Mouse (Mus musculus) heart, embryonic 14.5 days (tissue): ENCODE data around the gene Palld. TPM values are rescaled to one million over a fixed set of nuclear protein-coding genes. Genes with fewer than 3 reads are reported as not detected.

Source experiments
- ATAC-seq: fragments of 200-750 bp; cut with Nextera tagmentation; 2 replicates; pipeline ENCODE4 v1.8.0; 2017; ENCODE audit warnings: low read depth, moderate TSS enrichment; ENCODE audit not compliant: insufficient number of reproducible peaks, insufficient read depth, low FRiP score
- H3K27ac ChIP-seq, 2 experiments: fragments of 200-500 bp in 1 of 2; fragments of 300-500 bp in 1 of 2; sonication (generic) in 1 of 2; replicated peaks in 1 of 2; 2 replicates each; pipeline ENCODE4 v1.5.1; 2012 to 2014; ENCODE audit warnings: low read depth in 2 of 2, low read length in 2 of 2, control low read depth in 1 of 2, mild to moderate bottlenecking in 1 of 2, mixed read lengths in 1 of 2; ENCODE audit not compliant: control insufficient read depth in 1 of 2, insufficient read depth in 1 of 2
- H3K27me3 ChIP-seq: fragments of 300-500 bp; sonication (generic); 2 replicates; pipeline ENCODE4 v1.6.1; 2014; ENCODE audit warnings: mild to moderate bottlenecking, low read length, control low read depth; ENCODE audit not compliant: control insufficient read depth, insufficient read depth
- H3K36me3 ChIP-seq: fragments of 300-500 bp; sonication (generic); 2 replicates; pipeline ENCODE4 v1.6.1; 2014; ENCODE audit warnings: mild to moderate bottlenecking, control low read depth, low read length, mixed read lengths; ENCODE audit not compliant: control insufficient read depth, insufficient read depth
- H3K4me1 ChIP-seq, 2 experiments: fragments of 200-500 bp in 1 of 2; fragments of 300-500 bp in 1 of 2; sonication (generic) in 1 of 2; 2 replicates each; pipeline ENCODE4 v1.6.1; 2012 to 2014; ENCODE audit warnings: low read length in 2 of 2, control low read depth in 1 of 2, mixed read lengths in 1 of 2; ENCODE audit not compliant: control insufficient read depth in 2 of 2, insufficient read depth in 2 of 2
- H3K4me2 ChIP-seq: fragments of 300-500 bp; sonication (generic); 2 replicates; pipeline ENCODE4 v1.6.1; 2014; ENCODE audit warnings: mild to moderate bottlenecking, low read length
- H3K4me3 ChIP-seq, 2 experiments: fragments of 200-500 bp in 1 of 2; fragments of 300-500 bp in 1 of 2; sonication (generic) in 1 of 2; 2 replicates each; pipeline ENCODE4 v1.5.1; 2012 to 2014; ENCODE audit warnings: low read length in 2 of 2, mild to moderate bottlenecking in 2 of 2, control low read depth in 1 of 2, low read depth in 1 of 2, moderate library complexity in 1 of 2; ENCODE audit not compliant: control insufficient read depth in 1 of 2, insufficient read depth in 1 of 2
- H3K9ac ChIP-seq: fragments of 300-500 bp; sonication (generic); 2 replicates; pipeline ENCODE4 v1.6.1; 2014; ENCODE audit warnings: mild to moderate bottlenecking, low read length
- H3K9me3 ChIP-seq: fragments of 300-500 bp; sonication (generic); 2 replicates; pipeline ENCODE4 v1.6.1; 2016; ENCODE audit warnings: low read length, control low read depth; ENCODE audit not compliant: control insufficient read depth
- WGBS: fragments of 180-500 bp; shearing (Covaris S2); extraction: QIAGEN DNeasy Blood & Tissue Kit; methylation state at CpG from one replicate; pipeline ENCODE4 v1.1.7; 2014; 5-methylcytosine and 5-hydroxymethylcytosine counted together
- polyA plus RNA-seq: library from polyadenylated mRNA; unstranded; fragments of >200 nt; fragmentation: Nextera tagmentation; extraction: Ambion mirVana; gene quantifications from 2 replicates; pipeline ENCODE4 v1.2.1, GENCODE M21; 2014

Palld gene
- polyA plus RNA-seq, 1 experiment from 2014 or later, result 187 TPM

DNA sequence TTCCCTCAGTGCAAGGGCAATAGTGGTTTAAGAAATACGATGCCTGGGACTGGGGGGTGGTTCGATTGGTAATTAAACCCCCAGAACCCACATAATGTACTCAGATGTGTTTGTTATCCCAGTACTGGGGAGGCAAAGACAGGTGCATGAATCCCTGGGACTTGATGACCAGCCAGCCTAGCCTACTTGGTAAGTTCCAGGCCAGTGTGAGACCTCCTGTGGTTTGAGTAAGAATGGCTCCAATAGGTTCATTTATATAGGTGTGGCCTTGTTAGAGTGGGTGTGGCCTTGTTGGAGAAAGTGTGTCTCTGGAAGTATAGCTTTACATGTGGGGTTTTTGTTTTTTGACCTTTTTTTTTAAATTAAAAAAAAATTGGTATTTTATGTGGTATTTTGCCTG is 297.6 kb downstream of the Palld start:
- Histone ChIP-seq H3K4me2 (no peak overlapping the region), H3K27ac (no peak overlapping the region), H3K4me1 (peaks cover 6 to 11% of the 10 kb centered on the region in 2 experiments), H3K4me3 (no peak overlapping the region), H3K36me3 (no peaks in the 10 kb centered on the region), H3K9me3 (no peaks in the 10 kb centered on the region), H3K27me3 (no peaks in the 10 kb centered on the region), H3K9ac (no peak overlapping the region)
- WGBS, result 97% methylated on average over 2 of the region's 2 CpGs
- no peak for ATAC-seq

DNA sequence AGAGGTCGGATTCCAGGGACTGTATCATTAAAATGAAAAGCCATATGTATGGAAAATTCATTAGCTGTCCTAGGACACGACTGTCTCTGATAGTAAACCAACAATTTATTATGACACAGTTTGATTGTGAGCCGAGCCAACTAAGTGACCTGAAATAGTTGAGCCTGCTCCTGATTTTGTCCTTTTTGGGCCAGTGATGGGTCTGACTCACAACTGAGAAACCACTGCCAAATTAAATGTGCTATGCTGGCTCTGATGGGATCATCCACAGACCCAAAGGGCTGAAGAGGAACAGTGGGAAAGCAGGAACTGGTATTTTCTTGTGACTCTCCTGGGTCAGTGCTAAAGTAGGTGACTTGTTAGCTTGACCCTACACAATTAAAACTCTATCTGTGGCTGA is 305.6 kb downstream of the Palld start:
- Histone ChIP-seq H3K4me1 (peaks cover 0 to 10% of the 10 kb centered on the region in 2 experiments; a peak in 2 of 4 replicates), H3K4me3 (no peak overlapping the region), H3K4me2 (no peak overlapping the region), H3K27me3 (no peaks in the 10 kb centered on the region), H3K27ac (no peak overlapping the region), H3K36me3 (no peaks in the 10 kb centered on the region), H3K9ac (no peak overlapping the region), H3K9me3 (no peaks in the 10 kb centered on the region)
- no peak for ATAC-seq
- WGBS, result 72% methylated on average over 3 of the region's 3 CpGs

DNA sequence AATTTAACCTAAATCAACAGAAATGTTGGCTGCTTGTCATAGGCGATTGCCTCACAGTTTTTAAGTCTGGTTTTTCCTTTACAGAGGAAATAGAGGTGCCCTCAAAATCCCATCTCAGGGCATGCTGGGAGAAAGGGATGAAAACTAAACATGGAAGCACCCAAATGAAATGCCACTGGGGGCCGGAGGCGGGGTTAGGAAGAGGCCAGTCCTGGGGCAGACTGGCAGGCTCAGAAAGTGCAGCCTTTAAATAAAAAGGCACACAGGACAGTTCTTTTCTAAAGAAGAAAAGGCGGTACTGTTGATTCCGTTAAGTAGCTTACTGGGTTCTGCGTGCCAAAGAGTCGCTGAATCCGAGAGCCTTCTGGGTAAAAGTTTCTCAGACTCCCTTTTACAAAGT is 311.0 kb downstream of the Palld start:
- Histone ChIP-seq H3K27ac (peak overlapping the region; percentile 69 to 94), H3K4me3 (peak overlapping the region; percentile 70 to 80; a peak in 3 of 4 replicates), H3K9ac (peak overlapping the region; percentile 85), H3K36me3 (peaks cover 5% of the 10 kb centered on the region; the same call in 1 of the 2 replicates), H3K27me3 (no peaks in the 10 kb centered on the region), H3K9me3 (no peaks in the 10 kb centered on the region), H3K4me2 (peak overlapping the region; percentile 87), H3K4me1 (peaks cover 10 to 31% of the 10 kb centered on the region in 2 experiments)
- no peak for ATAC-seq
- WGBS, result 7% methylated on average over 8 of the region's 8 CpGs

DNA sequence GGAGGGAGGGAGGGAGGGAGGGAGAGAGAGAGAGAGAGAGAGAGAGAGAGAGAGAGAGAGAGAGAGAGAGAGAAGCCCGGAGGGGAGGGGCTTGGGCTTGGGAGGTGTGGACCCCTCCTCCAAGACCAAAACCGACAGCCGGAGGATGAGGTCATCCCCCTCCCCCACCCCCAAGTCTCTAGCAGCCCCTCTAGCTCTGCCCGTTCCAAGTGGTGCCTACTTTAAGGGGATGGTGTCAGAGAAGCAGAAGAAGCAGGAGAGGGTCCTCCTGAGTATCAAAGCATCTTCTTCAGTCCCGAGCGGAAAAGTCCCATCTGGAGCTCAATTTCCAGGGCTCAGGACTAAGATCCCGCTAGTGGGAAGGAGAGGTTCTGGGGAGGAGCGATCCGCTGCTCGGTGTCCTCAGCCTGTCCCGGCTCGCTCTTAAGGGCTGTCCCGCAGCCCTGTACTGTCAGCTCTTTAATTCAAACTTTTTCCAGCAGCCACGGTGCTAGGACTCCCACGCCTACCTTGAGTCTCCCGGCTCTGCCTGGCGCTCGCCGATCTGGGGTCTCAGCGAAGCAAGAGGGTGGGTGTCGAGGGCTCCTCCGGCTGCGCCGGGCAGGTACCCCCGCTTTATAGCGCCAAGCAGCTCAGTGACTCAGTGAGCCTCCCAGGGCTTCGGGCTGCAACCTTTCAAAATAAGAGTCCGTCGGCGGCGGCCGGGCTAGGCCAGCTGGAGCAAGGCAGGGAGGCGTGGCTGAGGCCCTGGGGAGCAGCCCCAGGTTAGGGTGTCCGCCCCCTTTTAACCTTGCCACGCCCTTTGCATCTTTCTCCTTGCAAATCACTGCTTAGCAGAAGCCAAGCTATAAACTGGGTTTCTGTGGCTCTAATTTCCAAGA is 311.7 kb downstream of the Palld start:
- WGBS, result under 1% methylated on average over 35 of the region's 35 CpGs
- peaks cover 10 to 36% of the 10 kb centered on the region in 2 experiments for H3K4me1 ChIP-seq
- H3K27ac ChIP-seq, result peak overlapping the region; percentile 69 to 94
- peak overlapping the region; percentile 70 to 80 for H3K4me3 ChIP-seq
- H3K9me3 ChIP-seq, result no peaks in the 10 kb centered on the region
- peak; percentile 85 for ATAC-seq
- H3K4me2 ChIP-seq, result peak overlapping the region; percentile 87
- peaks cover 8% of the 10 kb centered on the region; the same call in 1 of the 2 replicates for H3K36me3 ChIP-seq
- H3K27me3 ChIP-seq, result no peaks in the 10 kb centered on the region
- H3K9ac ChIP-seq, result peak overlapping the region; percentile 85

- no peaks in the 10 kb centered on the region for H3K9me3 ChIP-seq
- H3K4me3 ChIP-seq, result peak overlapping the region; percentile 70 to 80
- no peaks in the 10 kb centered on the region for H3K27me3 ChIP-seq
- WGBS, result 6% methylated on average over 11 of the region's 11 CpGs
- peaks cover 10 to 41% of the 10 kb centered on the region in 2 experiments for H3K4me1 ChIP-seq
- H3K27ac ChIP-seq, result peak overlapping the region; percentile 9 to 94; a peak in 3 of 4 replicates
- H3K36me3 ChIP-seq, result peaks cover 12% of the 10 kb centered on the region; the same call in 1 of the 2 replicates
- ATAC-seq, result peak; percentile 46; the same call in 1 of the 2 replicates
- peak overlapping the region; percentile 87 for H3K4me2 ChIP-seq
- H3K9ac ChIP-seq, result peak overlapping the region; percentile 72
Measured at GRCm38 (mm10) chr8:61589972-61590391, 312.5 kb downstream of the Palld start.

DNA sequence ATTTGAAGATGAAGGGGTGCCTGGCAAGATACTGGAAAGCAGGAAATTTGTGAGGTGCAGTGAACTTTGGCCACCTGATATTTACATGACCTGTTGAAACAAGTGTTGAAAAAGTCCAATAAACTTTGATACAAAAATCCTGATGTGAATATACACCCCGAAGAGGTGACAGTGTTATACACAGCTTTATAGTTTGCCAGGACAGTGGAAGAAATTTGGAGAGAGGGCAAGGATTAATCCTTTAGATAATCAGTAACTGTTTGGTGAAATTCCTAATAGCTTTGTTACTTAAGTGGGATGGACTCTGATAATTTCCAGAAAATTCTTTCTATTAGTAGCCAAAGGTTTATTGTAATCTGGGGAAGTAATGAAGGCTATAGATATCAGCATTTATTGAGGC is 314.2 kb downstream of the Palld start:
- H3K4me1 ChIP-seq, result peaks cover 14 to 43% of the 10 kb centered on the region in 2 experiments
- H3K9ac ChIP-seq, result no peak overlapping the region
- H3K4me3 ChIP-seq, result no peak overlapping the region
- H3K27me3 ChIP-seq, result no peaks in the 10 kb centered on the region
- H3K27ac ChIP-seq, result no peak overlapping the region
- WGBS, result 96% methylated on average over 1 of the region's 1 CpGs
- H3K36me3 ChIP-seq, result peaks cover 16% of the 10 kb centered on the region; the same call in 1 of the 2 replicates
- ATAC-seq, result no peak
- H3K9me3 ChIP-seq, result no peaks in the 10 kb centered on the region
- no peak overlapping the region for H3K4me2 ChIP-seq

- Histone ChIP-seq H3K27ac (no peak overlapping the region), H3K36me3 (peaks cover 19% of the 10 kb centered on the region), H3K4me2 (no peak overlapping the region), H3K4me1 (peaks cover 14 to 43% of the 10 kb centered on the region in 2 experiments), H3K9ac (no peak overlapping the region), H3K4me3 (no peak overlapping the region), H3K9me3 (no peaks in the 10 kb centered on the region), H3K27me3 (no peaks in the 10 kb centered on the region)
- ATAC-seq, result no peak
- 85% methylated on average over 3 of the region's 3 CpGs for WGBS
Measured at GRCm38 (mm10) chr8:61587731-61588130, 314.8 kb downstream of the Palld start.
